Mouse (Mus musculus): ENCODE results near the gene Olfr1406.
"Not testable (repeated sequence)": the region's sequence is repeated elsewhere in the genome, so short reads cannot be mapped to it uniquely, and the experiment has no call there.

Olfr1406 gene

DNA sequence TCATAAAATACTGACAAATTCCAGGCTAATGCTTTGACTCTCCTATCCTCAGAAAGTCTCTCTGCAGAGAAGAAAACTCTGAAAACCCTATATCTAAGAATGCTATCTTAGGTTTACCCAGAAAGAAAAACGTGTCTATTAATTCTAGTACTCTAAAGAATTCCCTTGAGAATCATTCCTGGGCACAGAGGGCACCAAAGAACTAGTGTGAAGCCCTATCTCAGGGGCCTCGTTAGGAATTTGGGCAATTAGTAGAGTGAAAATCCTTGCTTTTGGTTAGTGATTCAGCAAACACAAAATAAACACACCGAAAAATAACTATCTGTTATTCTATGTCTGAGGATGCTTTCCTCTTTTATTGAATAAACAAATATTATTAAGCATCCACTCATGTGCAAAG, at the start of gene Olfr1406:
TSS of gene Olfr1406 (minus strand) at position 101 of the 400 bp plus-strand sequence.
- DNase-seq (ENCODE audit: low read depth, low spot score): no peak

GRCm38 (mm10) chr1:173237004-173237403, 46.6 kb upstream of the Olfr1406 start:
- not testable (repeated sequence) for DNase-seq (ENCODE audit: low read depth, low spot score)

- no peak for DNase-seq (ENCODE audit: low read depth, low spot score)
Observed at GRCm38 (mm10) chr1:173227081-173227480, 36.6 kb upstream of the Olfr1406 start, which contains the start of gene Fcer1a. TSS of gene Fcer1a (minus strand) at chr1:173227214.

DNA sequence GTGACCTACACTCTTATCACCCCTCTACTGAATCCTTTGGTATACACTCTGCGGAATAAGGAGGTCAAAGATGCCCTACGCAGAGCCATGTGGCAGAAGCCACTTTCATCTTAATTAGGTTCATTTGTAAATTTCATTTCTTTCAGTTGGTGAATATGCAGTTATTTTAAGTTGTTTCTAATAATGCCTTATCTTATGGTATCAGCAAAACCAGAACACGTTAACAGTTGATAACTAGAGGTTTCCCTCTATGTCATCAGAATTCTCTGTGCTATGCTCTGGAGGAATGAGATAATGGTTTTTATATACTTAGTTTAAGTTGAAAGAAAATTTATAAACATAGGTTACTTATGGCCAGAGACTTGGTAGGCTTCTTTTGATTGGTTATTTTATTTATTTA, 26.0 kb upstream of the Olfr1406 start:
- DNase-seq (ENCODE audit: low read depth, low spot score): no peak

GRCm38 (mm10) chr1:173212092-173212491, 21.7 kb upstream of the Olfr1406 start, which contains the start of gene Olfr1404:
TSS of gene Olfr1404 (plus strand) at chr1:173212392.
- DNase-seq (ENCODE audit: low read depth, low spot score): no peak

GRCm38 (mm10) chr1:173197508-173197907, 7.1 kb upstream of the Olfr1406 start, which contains the start of gene Olfr218:
TSS of gene Olfr218 (plus strand) at chr1:173197808.
- no peak for DNase-seq (ENCODE audit: low read depth, low spot score)

DNA sequence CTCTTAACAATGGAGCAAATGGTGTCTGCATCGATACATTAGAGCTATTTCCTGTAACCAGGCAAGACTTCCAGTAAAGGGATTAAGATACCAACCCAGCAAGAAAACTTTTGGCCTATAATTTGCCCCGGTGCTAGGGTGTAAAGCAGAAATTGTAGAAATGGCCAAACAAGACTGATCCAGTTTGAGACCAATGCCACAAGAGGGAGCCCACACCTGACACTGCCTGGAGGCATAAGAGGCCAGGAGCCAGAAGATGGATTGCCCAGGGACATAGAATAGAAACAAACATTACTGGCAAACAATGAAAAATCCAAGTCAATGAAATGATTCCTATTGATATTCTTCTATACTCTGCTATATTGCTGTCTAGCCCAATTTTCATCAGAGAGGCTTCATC, 5.9 kb upstream of the Olfr1406 start:
- DNase-seq (ENCODE audit: low read depth, low spot score): no peak

DNA sequence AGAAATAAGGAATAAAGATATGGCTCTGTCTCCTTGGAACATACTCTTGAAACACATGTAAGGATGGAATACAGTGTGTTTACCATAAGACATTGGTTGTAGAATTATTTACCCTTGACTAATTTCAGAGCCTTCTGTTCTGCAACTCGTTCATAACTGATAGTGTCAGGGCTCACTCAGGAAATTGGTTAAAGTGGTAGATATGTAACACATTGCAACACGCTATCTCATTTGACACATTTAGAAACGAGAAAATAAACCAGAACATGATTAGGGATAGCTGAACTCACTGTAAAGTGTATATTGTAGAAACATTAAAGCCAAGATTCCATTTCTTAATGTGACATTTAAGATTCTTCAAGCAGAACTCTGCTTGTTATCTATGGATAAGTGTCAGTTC, 1.6 kb upstream of the Olfr1406 start:
- DNase-seq (ENCODE audit: low read depth, low spot score): no peak

- DNase-seq (ENCODE audit: low read depth, low spot score): no peak
Observed at GRCm38 (mm10) chr1:173174154-173174842, 16.1 kb downstream of the Olfr1406 start.

DNA sequence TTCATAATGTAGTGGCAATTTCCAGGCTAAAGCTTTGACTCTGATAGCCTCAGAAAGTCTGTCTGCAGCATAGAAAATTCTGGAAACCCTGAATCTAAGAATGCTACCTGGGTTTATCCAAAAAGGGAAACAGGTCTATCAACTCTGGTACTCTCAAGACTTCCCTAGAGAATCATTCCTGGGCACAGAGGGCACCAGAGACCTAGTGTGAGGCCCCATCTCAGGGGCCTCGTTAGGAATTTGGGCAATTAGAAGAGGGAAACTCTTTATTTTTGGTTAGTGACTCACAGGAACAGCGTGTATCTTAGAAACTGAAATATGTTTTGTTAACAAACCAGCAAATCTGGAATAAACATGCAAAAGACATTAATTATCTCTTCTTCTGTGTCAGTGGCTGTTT, 53.2 kb downstream of the Olfr1406 start, which contains the start of gene Olfr1408:
TSS of gene Olfr1408 (minus strand) at position 101 of the 400 bp plus-strand sequence.
- DNase-seq (ENCODE audit: low read depth, low spot score): no peak

All from A20 (cell line).